Mouse (Mus musculus): ENCODE measurements around the gene Eif2s2. TPM values are rescaled to one million over a fixed set of nuclear protein-coding genes. Genes with fewer than 3 reads are reported as not detected.

Eif2s2 gene
- polyA plus RNA-seq, 1 experiment, result 36.2 TPM

GRCm38 (mm10) chr2:154893548-154893947 lies 813 bp upstream of the Eif2s2 start:
- Histone ChIP-seq H3K4me1 (ENCODE audit: control insufficient read depth, insufficient read depth, low read length) (no peaks in the 10 kb centered on the region; the same call in 1 of the 2 replicates), H3K4me3 (ENCODE audit: insufficient read depth, low read length) (peak overlapping the region; percentile 4; the same call in 1 of the 2 replicates), H3K27ac (ENCODE audit: insufficient read depth, low read length) (no peak overlapping the region)
- no peak for TF ChIP-seq CTCF (IDR thresholded peaks at IDR 0.05; ENCODE audit: extremely low read depth, insufficient read depth, low read length)

DNA sequence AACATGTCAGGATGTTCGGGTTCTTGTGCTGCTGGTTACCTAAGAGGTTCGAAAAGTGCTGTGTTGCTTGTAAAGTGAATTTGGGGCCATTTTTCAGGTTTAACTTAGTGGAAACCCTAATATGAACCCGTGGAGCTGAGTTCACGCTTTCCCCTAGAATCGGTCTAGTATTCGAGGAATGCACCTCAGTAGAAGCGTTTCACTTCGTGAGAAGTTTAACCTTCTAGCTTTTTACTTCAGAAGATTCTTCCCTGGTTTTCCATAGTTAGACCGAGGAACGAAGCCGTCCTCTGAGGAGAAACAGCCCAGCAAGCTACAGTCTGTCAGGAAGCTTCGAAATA lies 280 bp upstream of the Eif2s2 start:
- Histone ChIP-seq H3K4me1 (ENCODE audit: control insufficient read depth, insufficient read depth, low read length) (no peaks in the 10 kb centered on the region; the same call in 1 of the 2 replicates), H3K27ac (ENCODE audit: insufficient read depth, low read length) (no peak overlapping the region), H3K4me3 (ENCODE audit: insufficient read depth, low read length) (peak overlapping the region; percentile 4)
- TF ChIP-seq CTCF (IDR thresholded peaks at IDR 0.05; ENCODE audit: extremely low read depth, insufficient read depth, low read length) (no peak), POLR2A (IDR thresholded peaks at IDR 0.05; ENCODE audit: extremely low read depth, insufficient read depth, low read length) (no peak)

GRCm38 (mm10) chr2:154891585-154891984 lies 1.1 kb downstream of the Eif2s2 start:
- Histone ChIP-seq H3K27ac (ENCODE audit: insufficient read depth, low read length) (no peak overlapping the region), H3K4me3 (ENCODE audit: insufficient read depth, low read length) (peak overlapping the region; percentile 72), H3K4me1 (ENCODE audit: control insufficient read depth, insufficient read depth, low read length) (no peaks in the 10 kb centered on the region; the same call in 1 of the 2 replicates)
- no peak for TF ChIP-seq CTCF (IDR thresholded peaks at IDR 0.05; ENCODE audit: extremely low read depth, insufficient read depth, low read length)
- no peak for TF ChIP-seq POLR2A (IDR thresholded peaks at IDR 0.05; ENCODE audit: extremely low read depth, insufficient read depth, low read length)

DNA sequence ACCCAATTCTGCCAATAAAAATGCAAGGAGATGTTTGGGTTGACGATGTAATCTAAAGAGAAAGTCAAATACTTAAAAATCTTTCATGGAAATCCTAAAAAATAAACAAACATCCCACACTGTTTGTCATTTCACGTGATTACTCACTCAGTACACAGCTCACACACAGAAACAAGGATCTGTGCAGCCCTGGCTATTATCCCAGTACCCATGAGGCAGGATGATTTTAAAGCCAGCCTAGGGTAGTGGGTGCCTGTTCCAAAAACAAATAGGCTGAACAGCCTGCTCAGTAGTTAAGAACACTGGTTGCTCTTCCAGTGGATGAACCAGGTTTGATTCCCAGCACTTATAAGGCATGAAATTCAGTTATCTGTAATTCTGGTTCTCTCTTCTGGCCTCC lies 16.1 kb downstream of the Eif2s2 start:
- TF ChIP-seq POLR2A (IDR thresholded peaks at IDR 0.05; ENCODE audit: extremely low read depth, insufficient read depth, low read length), result no peak
- TF ChIP-seq CTCF (IDR thresholded peaks at IDR 0.05; ENCODE audit: extremely low read depth, insufficient read depth, low read length), result no peak

GRCm38 (mm10) chr2:154869954-154870641 lies 22.6 kb downstream of the Eif2s2 start:
- no peak overlapping the region for H3K4me3 ChIP-seq (ENCODE audit: insufficient read depth, low read length)
- no peaks in the 10 kb centered on the region for H3K4me1 ChIP-seq (ENCODE audit: control insufficient read depth, insufficient read depth, low read length)
- no peak for TF ChIP-seq CTCF (IDR thresholded peaks at IDR 0.05; ENCODE audit: extremely low read depth, insufficient read depth, low read length)
- no peak for TF ChIP-seq POLR2A (IDR thresholded peaks at IDR 0.05; ENCODE audit: extremely low read depth, insufficient read depth, low read length)
- no peak overlapping the region for H3K27ac ChIP-seq (ENCODE audit: insufficient read depth, low read length)

More for the DNA sequence above, 16.1 kb downstream of the Eif2s2 start:
- no peak overlapping the region for H3K27ac ChIP-seq (ENCODE audit: insufficient read depth, low read length)
- H3K4me3 ChIP-seq (ENCODE audit: insufficient read depth, low read length), result no peak overlapping the region
- H3K4me1 ChIP-seq (ENCODE audit: control insufficient read depth, insufficient read depth, low read length), result no peaks in the 10 kb centered on the region

GRCm38 (mm10) chr2:154868106-154868505 lies 24.6 kb downstream of the Eif2s2 start:
- no peak for TF ChIP-seq CTCF (IDR thresholded peaks at IDR 0.05; ENCODE audit: extremely low read depth, insufficient read depth, low read length)
- no peak for TF ChIP-seq POLR2A (IDR thresholded peaks at IDR 0.05; ENCODE audit: extremely low read depth, insufficient read depth, low read length)
- peaks cover 3% of the 10 kb centered on the region; the same call in 1 of the 2 replicates for H3K4me1 ChIP-seq (ENCODE audit: control insufficient read depth, insufficient read depth, low read length)
- H3K27ac ChIP-seq (ENCODE audit: insufficient read depth, low read length), result no peak overlapping the region
- H3K4me3 ChIP-seq (ENCODE audit: insufficient read depth, low read length), result no peak overlapping the region

DNA sequence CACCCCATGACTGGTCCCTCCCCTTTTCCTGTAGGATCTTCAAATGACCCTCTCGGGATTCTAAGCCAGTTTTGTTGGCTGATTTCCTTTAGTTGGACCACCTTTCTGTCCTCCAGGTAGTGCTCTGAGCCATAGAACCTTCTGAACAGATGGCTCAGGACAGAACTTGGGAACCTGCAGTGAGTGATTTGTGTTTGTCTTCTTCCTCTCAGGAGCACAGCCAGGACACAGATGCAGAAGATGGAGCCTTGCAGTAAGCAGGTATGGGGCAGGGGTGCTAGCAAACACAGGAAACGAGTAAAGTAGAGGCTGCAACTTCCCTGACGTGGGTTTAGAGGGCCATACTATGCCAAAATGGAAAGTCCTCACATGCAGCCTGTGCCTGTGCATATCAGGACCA lies 27.0 kb downstream of the Eif2s2 start:
- no peak for TF ChIP-seq CTCF (IDR thresholded peaks at IDR 0.05; ENCODE audit: extremely low read depth, insufficient read depth, low read length)
- no peak for TF ChIP-seq POLR2A (IDR thresholded peaks at IDR 0.05; ENCODE audit: extremely low read depth, insufficient read depth, low read length)
- Histone ChIP-seq H3K27ac (ENCODE audit: insufficient read depth, low read length) (no peak overlapping the region), H3K4me3 (ENCODE audit: insufficient read depth, low read length) (no peak overlapping the region), H3K4me1 (ENCODE audit: control insufficient read depth, insufficient read depth, low read length) (peaks cover 3% of the 10 kb centered on the region; the same call in 1 of the 2 replicates)

- H3K4me3 ChIP-seq (ENCODE audit: insufficient read depth, low read length), result no peak overlapping the region
- H3K4me1 ChIP-seq (ENCODE audit: control insufficient read depth, insufficient read depth, low read length), result peaks cover 3% of the 10 kb centered on the region; the same call in 1 of the 2 replicates
- peak overlapping the region; percentile 15; the same call in 1 of the 2 replicates for H3K27ac ChIP-seq (ENCODE audit: insufficient read depth, low read length)
- no peak for TF ChIP-seq POLR2A (IDR thresholded peaks at IDR 0.05; ENCODE audit: extremely low read depth, insufficient read depth, low read length)
- TF ChIP-seq CTCF (IDR thresholded peaks at IDR 0.05; ENCODE audit: extremely low read depth, insufficient read depth, low read length), result no peak
Measured at GRCm38 (mm10) chr2:154863672-154864071, 29.1 kb downstream of the Eif2s2 start.

GRCm38 (mm10) chr2:154855383-154855782 lies 37.4 kb downstream of the Eif2s2 start:
- TF ChIP-seq POLR2A (IDR thresholded peaks at IDR 0.05; ENCODE audit: extremely low read depth, insufficient read depth, low read length) (no peak), CTCF (IDR thresholded peaks at IDR 0.05; ENCODE audit: extremely low read depth, insufficient read depth, low read length) (peak; percentile 19; the same call in 1 of the 2 replicates)
- Histone ChIP-seq H3K4me1 (ENCODE audit: control insufficient read depth, insufficient read depth, low read length) (no peaks in the 10 kb centered on the region), H3K4me3 (ENCODE audit: insufficient read depth, low read length) (no peak overlapping the region), H3K27ac (ENCODE audit: insufficient read depth, low read length) (no peak overlapping the region)

- TF ChIP-seq CTCF (IDR thresholded peaks at IDR 0.05; ENCODE audit: extremely low read depth, insufficient read depth, low read length) (no peak), POLR2A (IDR thresholded peaks at IDR 0.05; ENCODE audit: extremely low read depth, insufficient read depth, low read length) (no peak)
- Histone ChIP-seq H3K4me1 (ENCODE audit: control insufficient read depth, insufficient read depth, low read length) (no peaks in the 10 kb centered on the region), H3K27ac (ENCODE audit: insufficient read depth, low read length) (no peak overlapping the region), H3K4me3 (ENCODE audit: insufficient read depth, low read length) (no peak overlapping the region)
Measured at GRCm38 (mm10) chr2:154848086-154848485, 44.6 kb downstream of the Eif2s2 start.
